Mouse (Mus musculus) forebrain, embryonic 16.5 days (tissue): ENCODE measurements around the gene Spesp1. TPM values are rescaled to one million over a fixed set of nuclear protein-coding genes. Genes with fewer than 3 reads are reported as not detected.
A peak's percentile ranks its signal among the peaks of the same experiment; 100 is the strongest.

Experiments used
- ATAC-seq: fragments of 200-750 bp; cut with Nextera tagmentation; 2 replicates; pipeline ENCODE4 v1.8.0; 2017; ENCODE audit warnings: mild to moderate bottlenecking, moderate library complexity
- H3K27ac ChIP-seq: fragments of 300-500 bp; sonication (generic); 2 replicates; pipeline ENCODE4 v1.5.1; 2014; ENCODE audit warnings: low read length, control low read depth
- H3K27me3 ChIP-seq: fragments of 300-500 bp; sonication (generic); replicated peaks from 2 replicates; pipeline ENCODE4 v1.6.1; 2014; ENCODE audit warnings: low read length; ENCODE audit not compliant: control insufficient read depth, insufficient read depth
- H3K36me3 ChIP-seq: fragments of 300-500 bp; sonication (generic); 2 replicates; pipeline ENCODE4 v1.6.1; 2014; ENCODE audit not compliant: control insufficient read depth, insufficient read depth
- H3K4me1 ChIP-seq: fragments of 300-500 bp; sonication (generic); replicated peaks from 2 replicates; pipeline ENCODE4 v1.6.1; 2014; ENCODE audit warnings: low read length; ENCODE audit not compliant: control insufficient read depth, insufficient read depth
- H3K4me2 ChIP-seq: fragments of 300-500 bp; sonication (generic); 2 replicates; pipeline ENCODE4 v1.6.1; 2014; ENCODE audit warnings: mild to moderate bottlenecking, low read length, control low read depth
- H3K4me3 ChIP-seq: fragments of 300-500 bp; sonication (generic); replicated peaks from 2 replicates; pipeline ENCODE4 v1.5.1; 2014; ENCODE audit warnings: mild to moderate bottlenecking, low read length, control low read depth
- H3K9ac ChIP-seq: fragments of 300-500 bp; sonication (generic); replicated peaks from 2 replicates; pipeline ENCODE4 v1.6.1; 2014; ENCODE audit warnings: low read depth, low read length, control low read depth
- H3K9me3 ChIP-seq: fragments of 300-500 bp; sonication (generic); 2 replicates; pipeline ENCODE4 v1.6.1; 2016; ENCODE audit warnings: low read length; ENCODE audit not compliant: control insufficient read depth
- WGBS: fragments of 180-500 bp; shearing (Covaris S2); extraction: QIAGEN DNeasy Blood & Tissue Kit; methylation state at CpG from one replicate; pipeline ENCODE4 v1.1.7; 2014; 5-methylcytosine and 5-hydroxymethylcytosine counted together
- microRNA-seq: library from miRNA; unstranded; fragments of <30 nt; microRNA quantifications from one replicate; pipeline ENCODE4, GENCODE M21; 2017
- polyA plus RNA-seq: library from polyadenylated mRNA; unstranded; fragments of >200 nt; fragmentation: Nextera tagmentation; extraction: Ambion mirVana; gene quantifications from 2 replicates; pipeline ENCODE4 v1.2.1, GENCODE M21; 2015

Spesp1 gene
- polyA plus RNA-seq, 1 experiment from 2014 or later, result not detected

DNA sequence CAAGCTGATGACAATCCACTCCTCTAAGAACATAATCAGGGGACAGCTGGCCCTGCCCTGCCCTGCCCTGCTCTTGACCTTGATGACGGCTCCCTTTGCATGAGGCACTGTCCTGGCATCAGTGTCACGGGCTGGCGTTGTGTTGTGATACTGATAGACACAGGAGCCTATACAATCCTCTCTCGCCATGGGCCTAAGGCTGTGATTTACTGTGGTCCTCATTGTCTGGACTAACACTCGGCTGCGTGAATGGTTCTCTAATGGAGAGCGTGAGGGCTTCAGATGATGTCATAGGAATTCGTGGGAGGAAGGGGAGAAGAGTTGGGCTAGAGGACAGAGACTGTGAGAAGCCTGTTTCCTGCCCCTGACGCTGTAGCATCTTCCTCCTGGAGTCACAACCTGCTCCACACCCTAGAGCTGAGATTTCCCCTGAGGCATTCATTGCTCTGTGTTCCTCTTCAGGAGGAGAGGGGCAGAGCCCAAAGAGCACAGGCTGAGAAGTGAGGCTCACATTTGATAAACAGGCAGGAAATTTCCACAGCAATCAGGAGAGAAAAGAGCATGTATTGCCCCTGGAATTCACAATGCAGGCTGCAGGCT, 44.5 kb downstream of the Spesp1 start:
- ATAC-seq, result no peak
- Histone ChIP-seq H3K4me2 (no peak overlapping the region), H3K4me1 (no peaks in the 10 kb centered on the region; the same call in 1 of the 2 replicates), H3K36me3 (no peaks in the 10 kb centered on the region), H3K4me3 (no peak overlapping the region), H3K27ac (no peak overlapping the region; the same call in 1 of the 2 replicates), H3K9me3 (no peaks in the 10 kb centered on the region), H3K9ac (no peak overlapping the region), H3K27me3 (no peaks in the 10 kb centered on the region)
- WGBS, result 45% methylated on average over 9 of the region's 9 CpGs

DNA sequence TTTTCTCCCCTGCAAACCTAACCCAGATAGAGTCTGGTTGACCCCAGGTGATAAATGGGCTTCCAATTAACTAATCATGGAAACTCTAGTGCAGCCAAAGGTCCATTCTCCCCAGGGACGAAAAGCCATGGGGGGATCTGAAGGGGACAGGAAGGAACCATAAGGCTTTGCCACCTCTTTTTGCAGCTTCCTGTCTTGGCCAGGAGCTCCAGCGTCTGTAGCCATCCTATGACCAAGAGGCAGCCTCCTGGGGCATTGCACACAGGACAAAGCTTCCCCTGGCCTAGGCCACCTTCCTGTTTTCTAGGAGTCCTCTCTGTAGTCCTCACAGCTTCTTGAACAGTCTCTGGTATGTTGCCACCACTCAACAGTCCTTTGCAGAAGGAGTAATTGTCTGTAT, 46.5 kb downstream of the Spesp1 start:
- Histone ChIP-seq H3K27ac (no peak overlapping the region), H3K4me1 (no peaks in the 10 kb centered on the region; the same call in 1 of the 2 replicates), H3K27me3 (no peaks in the 10 kb centered on the region), H3K36me3 (no peaks in the 10 kb centered on the region), H3K4me3 (no peak overlapping the region), H3K4me2 (no peak overlapping the region), H3K9me3 (no peaks in the 10 kb centered on the region), H3K9ac (no peak overlapping the region)
- WGBS, result 95% methylated on average over 2 of the region's 2 CpGs
- no peak for ATAC-seq

DNA sequence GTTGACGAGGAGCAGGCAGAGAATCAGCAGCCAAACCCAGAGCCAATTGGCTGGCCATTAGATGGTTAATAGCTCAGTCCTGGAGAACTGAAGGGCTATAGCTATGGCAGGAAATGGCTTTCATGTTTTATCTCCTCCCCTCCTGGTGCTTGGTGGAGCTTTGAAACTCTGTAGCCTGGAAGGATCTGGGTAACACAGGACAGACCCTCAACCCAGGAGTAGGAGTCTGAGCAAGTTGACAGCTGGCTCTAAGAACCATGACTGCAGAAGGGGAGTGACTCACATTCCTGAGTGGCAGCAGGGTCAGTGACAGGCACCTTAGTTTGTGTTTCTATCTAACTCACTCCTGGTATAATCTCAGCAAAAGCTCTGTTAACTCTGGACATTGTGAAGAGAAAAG, 49.4 kb downstream of the Spesp1 start:
- H3K4me1 ChIP-seq, result no peaks in the 10 kb centered on the region; the same call in 1 of the 2 replicates
- no peak overlapping the region for H3K4me3 ChIP-seq
- H3K36me3 ChIP-seq, result no peaks in the 10 kb centered on the region
- 35% methylated on average over 1 of the region's 1 CpGs for WGBS
- no peak overlapping the region for H3K4me2 ChIP-seq
- no peaks in the 10 kb centered on the region for H3K27me3 ChIP-seq
- no peak for ATAC-seq
- H3K9ac ChIP-seq, result no peak overlapping the region
- H3K9me3 ChIP-seq, result no peaks in the 10 kb centered on the region
- no peak overlapping the region for H3K27ac ChIP-seq

DNA sequence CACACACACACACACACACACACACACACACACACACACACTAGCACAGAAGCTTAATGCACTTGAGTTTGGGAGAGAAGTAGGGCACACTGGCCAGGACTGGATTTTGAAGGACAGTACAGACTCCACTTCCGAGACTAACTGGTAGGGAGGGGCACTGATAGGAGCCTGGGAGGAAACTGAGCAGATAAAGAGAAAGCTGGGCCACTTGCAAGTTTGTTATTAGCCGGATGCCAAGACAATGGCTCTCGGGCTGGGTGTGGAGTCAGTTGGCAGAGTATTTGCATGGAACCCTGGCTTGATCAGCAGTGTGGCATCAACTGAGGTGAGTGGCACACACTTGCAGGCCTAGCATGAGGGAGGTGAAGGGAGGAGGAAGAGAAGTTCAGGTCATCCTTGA, 51.0 kb downstream of the Spesp1 start:
- WGBS, result 52% methylated on average over 3 of the region's 3 CpGs
- H3K27me3 ChIP-seq, result no peaks in the 10 kb centered on the region
- ATAC-seq, result no peak
- H3K27ac ChIP-seq, result no peak overlapping the region
- H3K9me3 ChIP-seq, result no peaks in the 10 kb centered on the region
- no peak overlapping the region for H3K4me3 ChIP-seq
- no peak overlapping the region for H3K4me2 ChIP-seq
- H3K9ac ChIP-seq, result no peak overlapping the region
- H3K4me1 ChIP-seq, result no peaks in the 10 kb centered on the region
- H3K36me3 ChIP-seq, result no peaks in the 10 kb centered on the region

DNA sequence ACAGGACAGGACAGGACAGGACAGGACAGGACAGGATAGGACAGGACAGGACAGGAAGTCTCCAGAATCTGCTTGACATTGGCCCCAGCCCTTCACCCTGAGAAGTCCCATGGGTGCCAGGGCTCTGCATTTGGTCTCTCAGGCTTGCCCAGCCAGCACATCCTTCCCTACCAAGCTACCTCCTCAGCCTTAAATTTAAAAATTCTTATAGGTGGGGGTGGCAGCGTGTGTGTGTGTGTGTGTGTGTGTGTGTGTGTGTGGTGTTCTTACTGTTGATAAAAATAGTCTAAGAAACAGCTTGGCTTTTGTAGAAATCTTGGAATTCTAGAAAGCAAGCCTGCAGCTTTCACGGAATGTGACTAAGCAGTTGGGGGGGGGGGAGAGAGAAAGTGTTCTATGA, 52.0 kb downstream of the Spesp1 start:
- H3K4me3 ChIP-seq, result no peak overlapping the region
- H3K9ac ChIP-seq, result no peak overlapping the region
- H3K27me3 ChIP-seq, result no peaks in the 10 kb centered on the region
- H3K9me3 ChIP-seq, result no peaks in the 10 kb centered on the region
- no peak overlapping the region for H3K4me2 ChIP-seq
- WGBS, result 84% methylated on average over 2 of the region's 2 CpGs
- no peak for ATAC-seq
- no peaks in the 10 kb centered on the region for H3K36me3 ChIP-seq
- H3K27ac ChIP-seq, result no peak overlapping the region
- no peaks in the 10 kb centered on the region for H3K4me1 ChIP-seq

DNA sequence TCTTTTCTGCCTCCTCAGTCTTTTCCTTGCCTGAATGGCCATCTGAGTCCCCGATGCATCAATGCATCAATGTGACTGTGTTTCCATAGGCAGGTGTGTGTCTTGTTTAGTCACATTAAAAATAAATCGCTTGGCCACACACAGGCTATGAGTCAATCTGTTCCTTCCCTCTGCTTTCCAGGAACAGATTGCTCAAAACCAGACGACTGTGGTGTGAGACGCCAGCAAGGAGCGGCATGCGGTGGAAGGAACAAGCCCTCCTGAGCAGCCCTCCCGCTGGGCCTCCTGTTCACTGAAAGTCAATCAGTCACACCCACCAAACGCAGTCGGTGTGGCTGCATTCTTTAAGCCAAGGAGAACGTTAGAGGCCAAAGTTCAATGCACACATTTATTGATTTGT, 59.5 kb downstream of the Spesp1 start:
- H3K27ac ChIP-seq, result peak overlapping the region; percentile 47
- H3K36me3 ChIP-seq, result no peaks in the 10 kb centered on the region
- peaks cover 15% of the 10 kb centered on the region for H3K4me1 ChIP-seq
- H3K4me3 ChIP-seq, result no peak overlapping the region
- H3K9me3 ChIP-seq, result no peaks in the 10 kb centered on the region
- no peak overlapping the region for H3K4me2 ChIP-seq
- ATAC-seq, result peak; percentile 77; the same call in 1 of the 2 replicates
- 11% methylated on average over 10 of the region's 10 CpGs for WGBS
- no peak overlapping the region for H3K9ac ChIP-seq
- no peaks in the 10 kb centered on the region for H3K27me3 ChIP-seq

DNA sequence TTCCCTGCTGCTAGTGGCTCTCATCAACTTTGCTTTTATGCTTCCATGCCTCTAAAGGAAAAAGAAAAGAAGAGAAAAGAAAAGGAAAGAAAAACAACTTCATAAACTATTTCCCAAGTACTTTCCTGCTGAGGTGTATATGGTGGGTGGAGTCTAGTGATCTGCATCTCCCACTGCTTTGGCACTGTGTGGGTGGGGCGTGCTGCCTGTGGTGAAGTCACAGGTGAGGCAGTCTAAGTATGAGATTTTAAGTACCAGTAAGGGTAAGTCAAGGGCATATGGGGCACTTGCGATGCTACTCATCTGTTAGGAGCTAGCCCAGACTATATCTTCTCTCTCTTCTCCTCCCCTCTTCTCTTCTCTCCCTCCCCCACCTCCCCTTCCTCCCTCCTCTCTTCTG, 60.0 kb downstream of the Spesp1 start:
- Histone ChIP-seq H3K4me2 (no peak overlapping the region), H3K4me3 (no peak overlapping the region), H3K9me3 (no peaks in the 10 kb centered on the region), H3K27ac (peak overlapping the region; percentile 47), H3K36me3 (no peaks in the 10 kb centered on the region), H3K4me1 (peaks cover 15% of the 10 kb centered on the region), H3K9ac (no peak overlapping the region), H3K27me3 (no peaks in the 10 kb centered on the region)
- 86% methylated on average over 2 of the region's 2 CpGs for WGBS
- no peak for ATAC-seq

Small RNA genes within 50 kb of the gene (microRNA-seq; reads per million reads assigned to microRNA genes)
- not detected for gene Gm25603

Other genes starting within 250 kb of the Spesp1 start
- 22.7 and 22.9 TPM in 2 replicates for gene Glce, start 159.6 kb downstream of the Spesp1 start, polyA plus RNA-seq
- 166 and 186 TPM in 2 replicates for gene Anp32a, start 59.1 kb upstream of the Spesp1 start, polyA plus RNA-seq